Mouse (Mus musculus) heart, postnatal 4 days (tissue): Measurements from ENCODE around the gene Olfr1254. TPM values are rescaled to one million over a fixed set of nuclear protein-coding genes. Genes with fewer than 3 reads are reported as not detected.

Experiments
- DNase-seq: peaks from one replicate; pipeline ENCODE4 v3.0.0; 2021
- total RNA-seq, 2 experiments: library from RNA; stranded (reverse); gene quantifications; 2 replicates each; pipeline ENCODE4 v1.2.3; 2021

Olfr1254 gene
- not detected for total RNA-seq

- DNase-seq, result no peak
These were observed at the start of gene Olfr1254 for GRCm38 (mm10) chr2:89793519-89793918. Gene Olfr1254 (minus strand): TSS chr2:89793619.

DNA sequence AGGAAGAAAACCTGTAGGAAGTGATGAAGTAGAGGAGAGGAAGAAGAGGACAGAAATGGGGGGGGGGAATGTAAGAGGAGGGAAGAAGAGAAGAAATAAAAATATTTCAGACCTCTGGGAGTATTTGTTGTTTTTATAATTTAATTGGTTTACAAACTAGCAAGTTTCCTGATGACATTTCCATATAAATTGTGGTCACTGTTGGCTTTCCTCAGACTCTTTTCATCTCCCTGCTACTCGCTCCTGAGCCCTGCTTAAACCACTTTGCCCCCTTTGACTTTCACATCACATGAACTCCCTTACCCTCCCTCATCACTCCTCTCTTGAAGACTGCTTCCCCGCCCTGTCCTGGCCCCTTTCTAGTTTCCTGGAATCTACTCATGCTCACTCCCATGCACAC lies 48.0 kb upstream of the Olfr1254 start, which contains the start of gene Olfr1256:
Olfr1256 (minus strand) TSS at position 101 of the 400 bp plus-strand sequence.
- no peak for DNase-seq

- no peak for DNase-seq
These were observed 26.8 kb upstream of the Olfr1254 start for GRCm38 (mm10) chr2:89820216-89820615.

DNA sequence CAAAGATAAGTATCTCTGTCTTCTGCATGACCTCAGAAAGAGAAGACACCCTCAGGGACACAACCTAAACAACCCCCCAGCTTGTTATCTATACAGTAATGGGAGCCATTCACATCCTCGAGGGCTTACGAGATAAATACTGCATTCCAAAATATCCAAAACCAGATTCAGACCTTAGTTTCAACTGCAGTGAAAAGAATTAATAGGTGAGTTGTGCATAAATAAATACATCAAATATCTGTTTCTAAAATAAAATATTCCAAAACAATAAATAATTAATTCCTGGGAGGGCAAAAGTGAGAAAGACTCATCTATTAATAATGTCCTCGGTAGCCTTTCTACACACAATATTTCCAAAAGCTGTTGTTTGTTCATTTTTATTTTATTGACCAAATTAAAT lies 18.3 kb upstream of the Olfr1254 start, which contains the start of gene Olfr1255:
Olfr1255 (plus strand) TSS at position 301 of the 400 bp plus-strand sequence.
- DNase-seq, result no peak

DNA sequence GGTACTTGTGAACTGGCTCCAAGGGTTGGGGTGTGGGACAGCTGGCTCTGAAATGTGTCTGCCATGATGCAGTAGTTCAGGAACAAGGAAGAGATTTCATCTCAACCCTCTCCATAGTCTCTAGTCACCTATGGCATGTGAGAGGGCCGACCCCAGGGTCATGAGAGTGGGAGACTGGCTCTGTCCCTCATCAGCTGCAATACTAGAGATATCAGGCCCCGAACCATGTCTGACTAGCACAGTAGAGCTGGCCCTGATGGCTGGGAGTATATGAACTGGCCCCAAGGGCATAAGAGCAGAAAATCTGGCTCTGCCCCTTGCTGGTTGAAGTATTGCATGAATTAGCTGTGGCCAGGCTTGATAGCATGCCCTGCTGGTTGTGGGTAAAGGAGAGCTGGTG lies 17.3 kb upstream of the Olfr1254 start:
- no peak for DNase-seq

DNA sequence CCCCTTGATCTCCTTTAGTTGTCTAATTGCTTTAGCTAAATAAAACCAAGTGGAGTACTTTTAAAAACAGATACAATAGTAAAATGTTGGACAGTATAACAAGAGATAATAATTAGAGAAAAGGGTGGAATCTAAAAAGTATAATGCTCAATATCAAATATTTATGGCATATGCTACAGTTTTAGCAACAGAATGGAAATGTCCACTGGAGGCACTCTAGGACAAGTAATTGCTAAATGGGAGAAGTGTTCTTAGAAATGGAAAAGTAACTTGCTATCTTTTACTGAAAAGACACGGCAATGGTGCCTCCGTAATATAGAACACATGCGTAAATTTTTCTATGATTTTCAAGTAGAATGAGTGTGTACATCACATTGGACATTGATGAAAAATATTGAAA lies 6.2 kb upstream of the Olfr1254 start:
- DNase-seq, result no peak

- DNase-seq, result no peak
These were observed 36.4 kb downstream of the Olfr1254 start, which contains the start of gene Olfr1253 for GRCm38 (mm10) chr2:89756990-89757389. Gene Olfr1253 (minus strand): TSS chr2:89757090.

Other genes starting within 250 kb of the Olfr1254 start
- gene Olfr1245, start 215.2 kb downstream of the Olfr1254 start, total RNA-seq, result not detected
- gene Olfr1246, start 200.5 kb downstream of the Olfr1254 start, total RNA-seq, result not detected
- under 1 TPM in 1 of 2 experiments, not detected in 1; 0.07 TPM for gene Olfr1247, start 179.5 kb downstream of the Olfr1254 start, total RNA-seq
- gene Olfr1248, start 175.4 kb downstream of the Olfr1254 start, total RNA-seq, result not detected
- not detected for gene Olfr1249, start 158.6 kb downstream of the Olfr1254 start, total RNA-seq
- not detected for gene Olfr1250, start 132.2 kb downstream of the Olfr1254 start, total RNA-seq
- gene Olfr1251, start 121.7 kb downstream of the Olfr1254 start, total RNA-seq, result not detected
- not detected for gene Olfr1252, start 68.6 kb downstream of the Olfr1254 start, total RNA-seq
- gene Olfr1253, start 36.5 kb downstream of the Olfr1254 start, total RNA-seq, result not detected
- not detected for gene Olfr1255, start 18.4 kb upstream of the Olfr1254 start, total RNA-seq
- not detected for gene Olfr1256, start 47.9 kb upstream of the Olfr1254 start, total RNA-seq
- not detected for gene Olfr48, start 54.6 kb upstream of the Olfr1254 start, total RNA-seq
- gene Olfr1257, start 84.8 kb upstream of the Olfr1254 start, total RNA-seq, result not detected
- gene Olfr1258, start 133.7 kb upstream of the Olfr1254 start, total RNA-seq, result not detected
- not detected for gene Olfr1259, start 155.0 kb upstream of the Olfr1254 start, total RNA-seq
- gene Olfr1260, start 180.7 kb upstream of the Olfr1254 start, total RNA-seq, result not detected
- gene Olfr1261, start 197.6 kb upstream of the Olfr1254 start, total RNA-seq, result not detected
- gene Olfr1262, start 206.5 kb upstream of the Olfr1254 start, total RNA-seq, result not detected
- not detected for gene Olfr1263, start 218.5 kb upstream of the Olfr1254 start, total RNA-seq
- gene Olfr1264, start 232.0 kb upstream of the Olfr1254 start, total RNA-seq, result not detected
- gene Olfr1265, start 241.7 kb upstream of the Olfr1254 start, total RNA-seq, result not detected